Mouse (Mus musculus): ENCODE measurements at regions not wholly inside any gene's neighbourhood (a gene's known extent, or its start where the extent isn't known, plus 50 kb on each side); places are given as distances from the start of the nearest gene placed in this dataset.

- Histone ChIP-seq H3K4me1 (no peaks in the 10 kb centered on the region), H3K4me2 (replicated peaks) (no peak overlapping the region), H3K36me3 (no peaks in the 10 kb centered on the region), H3K9me3 (no peaks in the 10 kb centered on the region), H3K9ac (no peak overlapping the region), H3K4me3 (no peak overlapping the region), H3K27me3 (replicated peaks) (no peaks in the 10 kb centered on the region), H3K27ac (no peak overlapping the region)
- WGBS, result 75% methylated on average over 11 of the region's 11 CpGs
- peak; percentile 51; the same call in 1 of the 2 replicates for ATAC-seq (ENCODE audit: low FRiP score, low read depth)
Observed at GRCm38 (mm10) chr13:101594511-101595175, 173.4 kb downstream of the Pik3r1 start.

GRCm38 (mm10) chr13:101592355-101592754, 175.7 kb downstream of the Pik3r1 start:
- H3K9me3 ChIP-seq, result no peaks in the 10 kb centered on the region
- H3K4me2 ChIP-seq (replicated peaks), result no peak overlapping the region
- H3K4me1 ChIP-seq, result no peaks in the 10 kb centered on the region
- no peaks in the 10 kb centered on the region for H3K36me3 ChIP-seq
- 91% methylated on average over 1 of the region's 1 CpGs for WGBS
- H3K27me3 ChIP-seq (replicated peaks), result no peaks in the 10 kb centered on the region
- ATAC-seq (ENCODE audit: low FRiP score, low read depth), result no peak
- H3K9ac ChIP-seq, result no peak overlapping the region
- H3K27ac ChIP-seq, result no peak overlapping the region
- H3K4me3 ChIP-seq, result no peak overlapping the region

GRCm38 (mm10) chr13:101588905-101589304, 179.1 kb downstream of the Pik3r1 start:
- no peak overlapping the region for H3K4me3 ChIP-seq
- no peak overlapping the region for H3K9ac ChIP-seq
- H3K4me2 ChIP-seq (replicated peaks), result no peak overlapping the region
- WGBS, result 88% methylated on average over 8 of the region's 8 CpGs
- no peaks in the 10 kb centered on the region for H3K9me3 ChIP-seq
- H3K4me1 ChIP-seq, result no peaks in the 10 kb centered on the region
- H3K36me3 ChIP-seq, result no peaks in the 10 kb centered on the region
- no peaks in the 10 kb centered on the region for H3K27me3 ChIP-seq (replicated peaks)
- ATAC-seq (ENCODE audit: low FRiP score, low read depth), result no peak
- H3K27ac ChIP-seq, result no peak overlapping the region

- Histone ChIP-seq H3K9ac (no peak overlapping the region), H3K36me3 (no peaks in the 10 kb centered on the region), H3K9me3 (no peaks in the 10 kb centered on the region), H3K27me3 (replicated peaks) (no peaks in the 10 kb centered on the region), H3K27ac (no peak overlapping the region), H3K4me2 (replicated peaks) (no peak overlapping the region), H3K4me1 (no peaks in the 10 kb centered on the region), H3K4me3 (no peak overlapping the region)
- no peak for ATAC-seq (ENCODE audit: low FRiP score, low read depth)
- 85% methylated on average over 2 of the region's 2 CpGs for WGBS
Observed at GRCm38 (mm10) chr13:101586787-101587186, 181.2 kb downstream of the Pik3r1 start.

- WGBS, result 94% methylated on average over 1 of the region's 1 CpGs
Observed at GRCm38 (mm10) chr13:101576481-101576880, 191.5 kb downstream of the Pik3r1 start.

GRCm38 (mm10) chr13:101572809-101573590, 195.0 kb downstream of the Pik3r1 start:
- no peak overlapping the region for H3K27ac ChIP-seq
- 77% methylated on average over 6 of the region's 6 CpGs for WGBS
- no peak overlapping the region for H3K4me3 ChIP-seq
- no peak overlapping the region for H3K4me2 ChIP-seq (replicated peaks)
- no peaks in the 10 kb centered on the region for H3K9me3 ChIP-seq
- no peak for ATAC-seq (ENCODE audit: low FRiP score, low read depth)
- H3K9ac ChIP-seq, result no peak overlapping the region
- H3K4me1 ChIP-seq, result peaks cover 8% of the 10 kb centered on the region
- no peaks in the 10 kb centered on the region for H3K36me3 ChIP-seq
- H3K27me3 ChIP-seq (replicated peaks), result no peaks in the 10 kb centered on the region

More at GRCm38 (mm10) chr13:101576481-101576880, 191.5 kb downstream of the Pik3r1 start:
- Histone ChIP-seq H3K9me3 (no peaks in the 10 kb centered on the region), H3K27me3 (replicated peaks) (no peaks in the 10 kb centered on the region), H3K9ac (no peak overlapping the region), H3K27ac (no peak overlapping the region), H3K4me2 (replicated peaks) (no peak overlapping the region), H3K4me3 (no peak overlapping the region), H3K4me1 (no peaks in the 10 kb centered on the region), H3K36me3 (no peaks in the 10 kb centered on the region)
- no peak for ATAC-seq (ENCODE audit: low FRiP score, low read depth)

GRCm38 (mm10) chr13:101572246-101572645, 195.8 kb downstream of the Pik3r1 start:
- H3K27me3 ChIP-seq (replicated peaks), result no peaks in the 10 kb centered on the region
- H3K4me3 ChIP-seq, result no peak overlapping the region
- WGBS, result 92% methylated on average over 9 of the region's 9 CpGs
- H3K9ac ChIP-seq, result no peak overlapping the region
- H3K4me1 ChIP-seq, result peaks cover 8% of the 10 kb centered on the region
- no peaks in the 10 kb centered on the region for H3K9me3 ChIP-seq
- H3K4me2 ChIP-seq (replicated peaks), result no peak overlapping the region
- no peak overlapping the region for H3K27ac ChIP-seq
- no peak for ATAC-seq (ENCODE audit: low FRiP score, low read depth)
- no peaks in the 10 kb centered on the region for H3K36me3 ChIP-seq

GRCm38 (mm10) chr13:101570034-101570433, 198.0 kb downstream of the Pik3r1 start:
- H3K27ac ChIP-seq, result no peak overlapping the region
- peaks cover 8% of the 10 kb centered on the region for H3K4me1 ChIP-seq
- ATAC-seq (ENCODE audit: low FRiP score, low read depth), result no peak
- H3K4me3 ChIP-seq, result no peak overlapping the region
- H3K4me2 ChIP-seq (replicated peaks), result no peak overlapping the region
- no peaks in the 10 kb centered on the region for H3K36me3 ChIP-seq
- H3K9me3 ChIP-seq, result no peaks in the 10 kb centered on the region
- 35% methylated on average over 4 of the region's 4 CpGs for WGBS
- H3K27me3 ChIP-seq (replicated peaks), result no peaks in the 10 kb centered on the region
- no peak overlapping the region for H3K9ac ChIP-seq

GRCm38 (mm10) chr13:101568985-101569631, 198.9 kb downstream of the Pik3r1 start:
- Histone ChIP-seq H3K4me2 (replicated peaks) (no peak overlapping the region), H3K4me1 (peaks cover 8% of the 10 kb centered on the region), H3K9me3 (no peaks in the 10 kb centered on the region), H3K27ac (no peak overlapping the region), H3K27me3 (replicated peaks) (no peaks in the 10 kb centered on the region), H3K36me3 (no peaks in the 10 kb centered on the region), H3K4me3 (no peak overlapping the region), H3K9ac (no peak overlapping the region)
- ATAC-seq (ENCODE audit: low FRiP score, low read depth), result peak; percentile 56; the same call in 1 of the 2 replicates
- 70% methylated on average over 6 of the region's 6 CpGs for WGBS

- H3K4me2 ChIP-seq (replicated peaks), result no peak overlapping the region
Observed at GRCm38 (mm10) chr13:101565323-101565722, 202.7 kb downstream of the Pik3r1 start.

GRCm38 (mm10) chr13:101555371-101555874, 212.6 kb downstream of the Pik3r1 start:
- Histone ChIP-seq H3K9ac (no peak overlapping the region), H3K9me3 (no peaks in the 10 kb centered on the region), H3K36me3 (no peaks in the 10 kb centered on the region), H3K27me3 (replicated peaks) (no peaks in the 10 kb centered on the region), H3K27ac (no peak overlapping the region), H3K4me3 (no peak overlapping the region), H3K4me2 (replicated peaks) (no peak overlapping the region), H3K4me1 (no peaks in the 10 kb centered on the region)
- 89% methylated on average over 3 of the region's 3 CpGs for WGBS
- ATAC-seq (ENCODE audit: low FRiP score, low read depth), result no peak

More at GRCm38 (mm10) chr13:101565323-101565722, 202.7 kb downstream of the Pik3r1 start:
- H3K9me3 ChIP-seq, result no peaks in the 10 kb centered on the region
- H3K4me3 ChIP-seq, result no peak overlapping the region
- WGBS, result 74% methylated on average over 1 of the region's 1 CpGs
- H3K9ac ChIP-seq, result no peak overlapping the region
- H3K4me1 ChIP-seq, result peaks cover 8% of the 10 kb centered on the region
- no peaks in the 10 kb centered on the region for H3K27me3 ChIP-seq (replicated peaks)
- no peak for ATAC-seq (ENCODE audit: low FRiP score, low read depth)
- H3K36me3 ChIP-seq, result no peaks in the 10 kb centered on the region
- no peak overlapping the region for H3K27ac ChIP-seq

GRCm38 (mm10) chr13:101553131-101553549, 214.9 kb downstream of the Pik3r1 start:
- no peak for ATAC-seq (ENCODE audit: low FRiP score, low read depth)
- no peaks in the 10 kb centered on the region for H3K4me1 ChIP-seq
- no peak overlapping the region for H3K4me3 ChIP-seq
- H3K36me3 ChIP-seq, result no peaks in the 10 kb centered on the region
- H3K4me2 ChIP-seq (replicated peaks), result no peak overlapping the region
- no peak overlapping the region for H3K27ac ChIP-seq
- H3K27me3 ChIP-seq (replicated peaks), result no peaks in the 10 kb centered on the region
- H3K9me3 ChIP-seq, result no peaks in the 10 kb centered on the region
- H3K9ac ChIP-seq, result no peak overlapping the region
- WGBS, result 73% methylated on average over 8 of the region's 8 CpGs

Measured in neural tube, embryonic 12.5 days (tissue).